Mouse (Mus musculus) heart, adult 11 months (tissue): ENCODE data around the gene Abca4.
A peak's percentile ranks its signal among the peaks of the same experiment; 100 is the strongest.

Source experiments
- DNase-seq: peaks from one replicate; pipeline ENCODE4 v3.0.0; 2022

The Abca4 gene

GRCm38 (mm10) chr3:122111141-122111981, 67.1 kb downstream of the Abca4 start:
- no peak for DNase-seq

GRCm38 (mm10) chr3:122118651-122119214, 74.5 kb downstream of the Abca4 start:
- DNase-seq: peak; percentile 87

GRCm38 (mm10) chr3:122119733-122120132, 75.5 kb downstream of the Abca4 start:
- peak; percentile 93 for DNase-seq

GRCm38 (mm10) chr3:122120217-122120616, 76.0 kb downstream of the Abca4 start:
- DNase-seq: peak; percentile 99

GRCm38 (mm10) chr3:122122127-122122663, 78.0 kb downstream of the Abca4 start:
- peak; percentile 100 for DNase-seq

- DNase-seq: peak; percentile 89
These were observed 78.6 kb downstream of the Abca4 start for GRCm38 (mm10) chr3:122122838-122123237.

- no peak for DNase-seq
These were observed 84.8 kb downstream of the Abca4 start for GRCm38 (mm10) chr3:122128999-122129493.

- peak; percentile 99 for DNase-seq
These were observed 86.5 kb downstream of the Abca4 start for GRCm38 (mm10) chr3:122130771-122131170.

- peak; percentile 91 for DNase-seq
These were observed 87.4 kb downstream of the Abca4 start for GRCm38 (mm10) chr3:122131633-122132032.

GRCm38 (mm10) chr3:122133255-122133654, 89.0 kb downstream of the Abca4 start:
- DNase-seq: no peak

- no peak for DNase-seq
These were observed 89.6 kb downstream of the Abca4 start for GRCm38 (mm10) chr3:122133840-122134239.

- DNase-seq: peak; percentile 95
These were observed 96.6 kb downstream of the Abca4 start for GRCm38 (mm10) chr3:122140589-122141400.

- DNase-seq: peak; percentile 92
These were observed 98.1 kb downstream of the Abca4 start for GRCm38 (mm10) chr3:122142256-122142922.

GRCm38 (mm10) chr3:122143432-122143831, 99.2 kb downstream of the Abca4 start:
- no peak for DNase-seq

GRCm38 (mm10) chr3:122145430-122145829, 101.2 kb downstream of the Abca4 start:
- no peak for DNase-seq

GRCm38 (mm10) chr3:122150836-122151235, 106.6 kb downstream of the Abca4 start:
- no peak for DNase-seq

GRCm38 (mm10) chr3:122152431-122152830, 108.2 kb downstream of the Abca4 start:
- DNase-seq: no peak

GRCm38 (mm10) chr3:122154080-122154479, 109.8 kb downstream of the Abca4 start:
- no peak for DNase-seq

GRCm38 (mm10) chr3:122159447-122159846, 115.2 kb downstream of the Abca4 start:
- DNase-seq: no peak

- DNase-seq: no peak
These were observed 125.5 kb downstream of the Abca4 start for GRCm38 (mm10) chr3:122169616-122170178.

- no peak for DNase-seq
These were observed 126.5 kb downstream of the Abca4 start for GRCm38 (mm10) chr3:122170621-122171309.
